Mouse (Mus musculus) midbrain, embryonic 14.5 days (tissue): ENCODE results near the gene Styk1. TPM values are rescaled to one million over a fixed set of nuclear protein-coding genes. Genes with fewer than 3 reads are reported as not detected.

Experiments used
- ATAC-seq: fragments of 200-750 bp; cut with Nextera tagmentation; 2 replicates; pipeline ENCODE4 v1.8.0; 2017; ENCODE audit warnings: moderate number of reproducible peaks, moderate library complexity; ENCODE audit not compliant: low FRiP score, low TSS enrichment
- DNase-seq: peaks from one replicate; pipeline ENCODE4 v3.0.0-alpha.2; 2015
- H3K27ac ChIP-seq: fragments of 300-500 bp; sonication (generic); replicated peaks from 2 replicates; pipeline ENCODE4 v1.5.1; 2014; ENCODE audit warnings: mild to moderate bottlenecking, low read depth, low read length, moderate library complexity
- H3K27me3 ChIP-seq: fragments of 300-500 bp; sonication (generic); 2 replicates; pipeline ENCODE4 v1.6.1; 2014; ENCODE audit warnings: low read length, control low read depth, mixed read lengths; ENCODE audit not compliant: control insufficient read depth, insufficient read depth
- H3K36me3 ChIP-seq: fragments of 300-500 bp; sonication (generic); 2 replicates; pipeline ENCODE4 v1.6.1; 2014; ENCODE audit warnings: low read length, control low read depth; ENCODE audit not compliant: control insufficient read depth, insufficient read depth
- H3K4me1 ChIP-seq: fragments of 300-500 bp; sonication (generic); 2 replicates; pipeline ENCODE4 v1.6.1; 2014; ENCODE audit warnings: mild to moderate bottlenecking, antibody characterized with exemption, low read length, control low read depth; ENCODE audit not compliant: control insufficient read depth, insufficient read depth
- H3K4me2 ChIP-seq: fragments of 300-500 bp; sonication (generic); 2 replicates; pipeline ENCODE4 v1.6.1; 2014; ENCODE audit warnings: mild to moderate bottlenecking, low read length, moderate library complexity
- H3K4me3 ChIP-seq: fragments of 300-500 bp; sonication (generic); replicated peaks from 2 replicates; pipeline ENCODE4 v1.5.1; 2014; ENCODE audit warnings: low read depth, low read length
- H3K9ac ChIP-seq: fragments of 300-500 bp; sonication (generic); replicated peaks from 2 replicates; pipeline ENCODE4 v1.6.1; 2014; ENCODE audit warnings: mild to moderate bottlenecking, low read length, moderate library complexity
- H3K9me3 ChIP-seq: fragments of 300-500 bp; sonication (generic); 2 replicates; pipeline ENCODE4 v1.6.1; 2016; ENCODE audit warnings: low read length, control low read depth, mixed read lengths; ENCODE audit not compliant: control insufficient read depth
- WGBS: fragments of 180-500 bp; shearing (Covaris S2); extraction: QIAGEN DNeasy Blood & Tissue Kit; methylation state at CpG from one replicate; pipeline ENCODE4 v1.1.7; 2014; 5-methylcytosine and 5-hydroxymethylcytosine counted together
- polyA plus RNA-seq: library from polyadenylated mRNA; unstranded; fragments of >200 nt; fragmentation: Nextera tagmentation; extraction: Ambion mirVana; gene quantifications from 2 replicates; pipeline ENCODE4 v1.2.1, GENCODE M21; 2014

Styk1 gene
- polyA plus RNA-seq = 2.6 and 3.2 TPM in 2 replicates

GRCm38 (mm10) chr6:131353352-131353919 lies at the start of gene Styk1:
Styk1 (minus strand) TSS chr6:131353597.
- ATAC-seq (peak; percentile 78), DNase-seq (peak; percentile 92)
- H3K27me3 ChIP-seq = no peaks in the 10 kb centered on the region
- H3K4me3 ChIP-seq = peak within 1 kb of the TSS; percentile 29
- H3K4me1 ChIP-seq = no peaks in the 10 kb centered on the region
- no peaks in the 10 kb centered on the region for H3K9me3 ChIP-seq
- 0 out of 2 replicates have a peak within 1 kb of the TSS, but pooled peaks have one; percentile 7 for H3K9ac ChIP-seq
- WGBS = 3% methylated on average over 16 of the region's 16 CpGs
- no peaks in the 10 kb centered on the region for H3K36me3 ChIP-seq
- H3K27ac ChIP-seq = no peak within 1 kb of the TSS
- H3K4me2 ChIP-seq = peak within 1 kb of the TSS; percentile 55

DNA sequence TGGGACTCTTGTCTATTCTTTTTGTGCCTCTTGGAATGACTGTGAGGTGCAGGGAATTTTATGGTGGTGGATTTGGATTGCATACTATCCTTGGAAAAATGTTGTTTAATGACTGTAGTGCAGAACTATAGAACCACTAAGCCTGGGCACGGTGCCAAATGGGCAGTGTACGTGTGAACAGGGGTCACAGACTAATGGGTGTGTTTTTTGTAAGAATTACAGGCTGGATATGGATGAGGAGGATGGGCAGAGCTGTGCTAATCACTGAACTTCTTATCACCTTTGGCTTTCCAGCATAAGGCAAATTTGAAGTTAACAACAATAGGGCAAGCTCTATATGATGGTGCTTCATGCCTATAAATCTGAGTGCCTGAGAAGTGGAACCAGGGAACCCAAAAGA lies 49.6 kb upstream of the Styk1 start:
- H3K9ac ChIP-seq = no peak overlapping the region
- WGBS = 67% methylated on average over 2 of the region's 2 CpGs
- no peaks in the 10 kb centered on the region for H3K9me3 ChIP-seq
- no peak for DNase-seq
- H3K36me3 ChIP-seq = no peaks in the 10 kb centered on the region
- no peak overlapping the region for H3K4me3 ChIP-seq
- H3K4me2 ChIP-seq = no peak overlapping the region
- no peaks in the 10 kb centered on the region for H3K27me3 ChIP-seq
- no peak for ATAC-seq
- no peak overlapping the region for H3K27ac ChIP-seq
- no peaks in the 10 kb centered on the region for H3K4me1 ChIP-seq

GRCm38 (mm10) chr6:131402606-131403005 lies 49.2 kb upstream of the Styk1 start:
- Histone ChIP-seq H3K9ac (no peak overlapping the region), H3K27me3 (no peaks in the 10 kb centered on the region), H3K4me2 (no peak overlapping the region), H3K27ac (no peak overlapping the region), H3K4me3 (no peak overlapping the region), H3K36me3 (no peaks in the 10 kb centered on the region), H3K4me1 (no peaks in the 10 kb centered on the region), H3K9me3 (no peaks in the 10 kb centered on the region)
- DNase-seq (no peak), ATAC-seq (no peak)

- no peaks in the 10 kb centered on the region for H3K36me3 ChIP-seq
- DNase-seq (no peak), ATAC-seq (no peak)
- WGBS = 95% methylated on average over 2 of the region's 2 CpGs
- no peak overlapping the region for H3K4me2 ChIP-seq
- no peak overlapping the region for H3K27ac ChIP-seq
- H3K9ac ChIP-seq = no peak overlapping the region
- H3K4me3 ChIP-seq = no peak overlapping the region
- H3K4me1 ChIP-seq = no peaks in the 10 kb centered on the region
- no peaks in the 10 kb centered on the region for H3K9me3 ChIP-seq
- H3K27me3 ChIP-seq = no peaks in the 10 kb centered on the region
These were observed 47.9 kb upstream of the Styk1 start for GRCm38 (mm10) chr6:131401259-131401658.

DNA sequence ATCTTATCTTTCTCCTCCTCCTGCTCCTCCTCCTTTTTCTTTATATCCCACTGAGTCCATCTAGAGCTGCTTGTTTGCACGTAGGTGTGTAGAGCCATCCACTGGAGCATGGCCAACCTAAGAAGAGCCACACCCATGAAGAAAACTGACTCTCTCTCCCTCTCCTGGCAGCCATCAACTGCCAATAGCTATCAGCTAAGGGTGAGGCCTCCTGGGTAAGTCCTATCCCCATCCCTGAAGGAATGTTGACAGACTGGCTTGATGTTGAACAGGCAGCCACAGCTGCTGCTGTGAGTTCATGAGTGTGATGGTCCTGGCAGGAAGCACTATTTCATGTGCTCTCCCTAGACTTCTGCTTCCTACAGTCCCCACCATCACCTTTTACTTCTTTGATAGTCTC lies 43.3 kb upstream of the Styk1 start:
- H3K9ac ChIP-seq = no peak overlapping the region
- no peak overlapping the region for H3K4me3 ChIP-seq
- H3K27me3 ChIP-seq = no peaks in the 10 kb centered on the region
- no peaks in the 10 kb centered on the region for H3K4me1 ChIP-seq
- DNase-seq (no peak), ATAC-seq (no peak)
- H3K36me3 ChIP-seq = no peaks in the 10 kb centered on the region
- no peak overlapping the region for H3K27ac ChIP-seq
- 59% methylated on average over 1 of the region's 1 CpGs for WGBS
- no peaks in the 10 kb centered on the region for H3K9me3 ChIP-seq
- H3K4me2 ChIP-seq = no peak overlapping the region

DNA sequence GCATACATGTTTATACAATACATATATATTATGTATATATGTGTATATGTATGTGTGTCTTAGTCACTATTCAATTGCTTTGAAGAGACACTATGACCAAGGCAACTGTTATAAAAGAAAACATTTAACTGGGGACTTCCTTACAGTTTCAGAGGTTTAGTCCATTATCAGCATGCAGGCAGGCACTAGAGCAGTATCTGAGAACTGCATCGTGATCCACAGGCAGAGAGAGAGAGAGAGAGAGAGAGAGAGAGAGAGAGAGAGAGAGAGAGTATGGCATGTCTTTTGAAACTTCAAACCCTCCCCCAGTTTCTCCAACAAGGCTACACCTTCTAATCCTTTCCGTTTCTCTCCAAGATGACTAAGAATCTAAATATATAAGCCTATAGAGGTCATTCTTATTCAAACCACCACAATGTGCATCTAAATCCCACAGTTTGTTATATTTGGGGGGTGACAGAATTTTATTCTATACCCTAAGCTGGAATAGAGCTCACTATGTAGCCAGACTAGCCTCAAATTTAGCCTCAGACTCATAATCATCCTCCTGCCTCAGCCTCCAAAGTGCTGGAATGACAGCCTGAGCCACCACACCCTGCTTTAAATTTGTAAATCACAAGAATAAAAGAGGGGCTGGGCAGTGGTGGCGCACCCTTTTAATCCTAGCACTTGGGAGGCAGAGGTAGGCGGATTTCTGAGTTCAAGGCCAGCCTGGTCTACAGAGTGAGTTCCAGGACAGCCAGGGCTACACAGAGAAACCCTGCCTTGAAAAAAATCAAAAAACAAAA lies 40.7 kb upstream of the Styk1 start:
- H3K4me2 ChIP-seq = no peak overlapping the region
- WGBS = 76% methylated on average over 4 of the region's 4 CpGs
- no peak overlapping the region for H3K27ac ChIP-seq
- H3K36me3 ChIP-seq = no peaks in the 10 kb centered on the region
- 0 out of 2 replicates have a peak, but pooled peaks cover 4% of the 10 kb centered on the region for H3K27me3 ChIP-seq
- no peaks in the 10 kb centered on the region for H3K9me3 ChIP-seq
- H3K4me1 ChIP-seq = no peaks in the 10 kb centered on the region
- no peak overlapping the region for H3K4me3 ChIP-seq
- no peak overlapping the region for H3K9ac ChIP-seq
- DNase-seq (no peak), ATAC-seq (no peak)

- DNase-seq = peak; percentile 94
- peak; percentile 92 for ATAC-seq
- Histone ChIP-seq H3K9ac (peak within 1 kb of the TSS; percentile 88), H3K36me3 (no peaks in the 10 kb centered on the region), H3K4me2 (peak within 1 kb of the TSS; percentile 86), H3K4me1 (peaks cover 15% of the 10 kb centered on the region), H3K27me3 (0 out of 2 replicates have a peak, but pooled peaks cover 4% of the 10 kb centered on the region), H3K27ac (peak within 1 kb of the TSS; percentile 81), H3K4me3 (peak within 1 kb of the TSS; percentile 63), H3K9me3 (no peaks in the 10 kb centered on the region)
- WGBS = under 1% methylated on average over 103 of the region's 107 CpGs
These were observed 34.9 kb upstream of the Styk1 start, which contains the start of gene Ybx3 for GRCm38 (mm10) chr6:131388040-131389021. Ybx3 (minus strand) TSS chr6:131388476.

- H3K4me1 ChIP-seq = peaks cover 19% of the 10 kb centered on the region
- H3K9me3 ChIP-seq = no peaks in the 10 kb centered on the region
- ATAC-seq (peak; percentile 61), DNase-seq (peak; percentile 69)
- H3K4me2 ChIP-seq = peak overlapping the region; percentile 86
- peak overlapping the region; percentile 63 for H3K4me3 ChIP-seq
- under 1% methylated on average over 43 of the region's 43 CpGs for WGBS
- H3K27ac ChIP-seq = peak overlapping the region; percentile 81
- peak overlapping the region; percentile 88 for H3K9ac ChIP-seq
- no peaks in the 10 kb centered on the region for H3K36me3 ChIP-seq
- 0 out of 2 replicates have a peak, but pooled peaks cover 4% of the 10 kb centered on the region for H3K27me3 ChIP-seq
These were observed 34.0 kb upstream of the Styk1 start for GRCm38 (mm10) chr6:131387221-131388039.
